Mouse (Mus musculus): ENCODE data around the gene Hcfc1. TPM values are rescaled to one million over a fixed set of nuclear protein-coding genes. Genes with fewer than 3 reads are reported as not detected.

Hcfc1 gene
- polyA plus RNA-seq, 1 experiment from 2014 or later: 81.1 TPM

- POLR2A ChIA-PET: interaction anchor here (1.0 to 1.3 kb wide), 2 partner anchors 10 to 21 kb away, joined by 3 to 4 read pairs; no protein-coding TSS in a partner anchor
- ATAC-seq (no peak), DNase-seq (ENCODE audit: low read depth, low spot score) (no peak)
- peaks cover 2% of the 10 kb centered on the region for H3K27me3 ChIP-seq
- no peak for TF ChIP-seq CTCF (IDR thresholded peaks at IDR 0.05)
- in situ Hi-C loops (cut with MboI; ENCODE audit: low pct_unique_long_range_greater_than_20kb): no loop called here
- CTCF ChIA-PET: interaction anchor here (1.5 to 1.9 kb wide), 2 partner anchors 11 to 17 kb away, joined by 4 to 5 read pairs; partner anchors contain the start of gene Renbp
Observed at GRCm38 (mm10) chrX:73946896-73947295, 19.3 kb downstream of the Hcfc1 start.

DNA sequence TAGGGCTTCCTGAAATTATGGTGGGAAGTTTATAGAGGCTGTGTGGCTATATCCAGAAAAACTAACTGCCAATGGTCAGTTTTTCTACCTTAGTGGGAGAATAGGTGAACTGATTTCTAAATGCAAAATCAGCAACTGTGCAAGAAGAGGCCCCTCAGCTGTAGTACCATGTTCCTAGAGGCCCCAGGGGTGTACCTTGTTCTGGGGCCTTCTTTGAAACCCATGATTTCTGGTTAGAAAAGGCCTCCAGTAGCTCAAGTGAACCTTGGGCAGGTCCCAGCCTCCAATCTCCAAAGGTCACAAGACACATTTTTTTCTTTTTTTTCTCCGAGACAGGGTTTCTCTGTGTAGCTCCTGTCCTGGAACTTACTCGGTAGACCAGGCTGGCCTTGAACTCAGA is 23.9 kb downstream of the Hcfc1 start:
- DNase-seq (ENCODE audit: low read depth, low spot score): no peak
- in situ Hi-C loops (cut with MboI; ENCODE audit: low pct_unique_long_range_greater_than_20kb): no loop called here
- ChIA-PET POLR2A (interaction anchor here (1.1 kb wide), 1 partner anchor 20 kb away, joined by 3 read pairs; no protein-coding TSS in a partner anchor), CTCF (no interaction called here)
- H3K27me3 ChIP-seq: peaks cover 7% of the 10 kb centered on the region
- TF ChIP-seq CTCF (IDR thresholded peaks at IDR 0.05): no peak
- ATAC-seq: no peak

DNA sequence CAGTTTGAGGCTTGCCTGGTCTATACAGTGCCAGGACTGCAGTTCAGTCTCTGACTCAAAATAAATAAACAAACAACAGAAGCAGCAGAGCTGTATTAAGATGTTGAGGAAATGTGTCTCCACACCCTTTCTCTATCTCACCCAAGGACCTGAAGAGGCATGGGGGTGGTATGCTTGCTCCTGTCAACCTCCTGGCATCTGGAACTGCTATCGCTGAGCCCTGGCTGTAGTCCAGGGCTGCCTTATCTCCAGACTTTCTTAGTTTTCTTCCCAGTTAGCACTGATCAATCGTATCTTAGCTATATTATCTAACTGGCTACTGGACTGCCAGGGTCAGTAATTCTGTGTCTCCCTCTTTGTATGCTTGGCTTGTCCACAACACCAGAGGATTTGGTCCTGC is 24.3 kb downstream of the Hcfc1 start:
- TF ChIP-seq CTCF (IDR thresholded peaks at IDR 0.05): no peak
- ATAC-seq (no peak), DNase-seq (ENCODE audit: low read depth, low spot score) (no peak)
- in situ Hi-C loops (cut with MboI; ENCODE audit: low pct_unique_long_range_greater_than_20kb): no loop called here
- CTCF ChIA-PET: no interaction called here
- POLR2A ChIA-PET: no interaction called here
- peaks cover 7% of the 10 kb centered on the region for H3K27me3 ChIP-seq

DNA sequence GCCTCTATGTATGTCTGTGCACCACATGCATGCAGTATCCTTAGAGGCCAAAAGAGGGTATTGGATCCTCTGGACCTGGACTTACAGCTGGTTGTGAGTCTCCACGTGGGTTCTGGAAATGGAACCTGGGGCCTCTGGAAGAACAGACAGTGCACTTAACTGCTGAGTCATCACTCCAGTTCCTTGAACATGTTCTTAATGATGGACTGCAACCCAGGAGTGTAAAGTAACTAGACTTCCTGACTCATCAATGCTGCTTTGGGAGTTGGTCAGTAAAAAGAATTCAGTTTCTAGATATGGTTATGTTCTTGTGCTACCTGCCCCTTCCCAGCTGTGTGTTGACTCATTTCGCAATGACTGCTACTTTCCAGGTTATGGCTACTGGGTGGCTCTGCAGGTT is 34.3 kb downstream of the Hcfc1 start:
- DNase-seq (ENCODE audit: low read depth, low spot score) (no peak), ATAC-seq (no peak)
- peaks cover 12% of the 10 kb centered on the region for H3K27me3 ChIP-seq
- in situ Hi-C loops (cut with MboI; ENCODE audit: low pct_unique_long_range_greater_than_20kb): no loop called here
- ChIA-PET POLR2A (no interaction called here), CTCF (no interaction called here)
- no peak for TF ChIP-seq CTCF (IDR thresholded peaks at IDR 0.05)

DNA sequence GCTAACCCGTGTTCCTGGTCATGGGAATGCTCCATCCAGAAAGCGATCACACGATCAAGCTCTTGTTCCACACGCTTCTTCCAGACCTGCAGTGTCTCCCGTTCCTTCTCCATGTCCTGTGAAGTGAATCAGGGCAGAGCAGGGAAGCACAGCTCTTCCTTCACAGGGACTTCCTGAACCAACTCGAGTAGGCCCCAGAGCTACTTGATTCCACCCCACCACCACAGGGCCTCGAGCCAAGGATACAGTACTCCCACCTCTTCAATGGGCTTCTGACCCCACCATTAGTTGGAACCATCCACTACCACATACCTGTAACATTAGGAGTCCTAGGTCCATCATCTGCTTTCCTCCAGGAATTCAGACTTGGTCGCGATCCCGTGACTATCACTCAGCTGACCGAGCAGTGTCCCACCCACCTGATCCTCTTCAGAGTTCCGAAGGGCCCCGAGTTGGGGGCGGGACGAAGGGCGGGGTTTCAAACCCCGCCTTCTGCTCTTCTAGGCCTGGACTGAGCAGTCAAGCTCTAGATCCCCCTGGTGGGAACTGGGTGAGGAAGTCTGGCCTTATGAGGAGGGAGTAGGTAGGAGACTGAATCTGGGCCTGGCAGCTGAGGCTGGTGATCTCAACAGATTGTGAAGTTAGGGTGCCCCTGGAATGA is 35.6 kb downstream of the Hcfc1 start, which contains the start of gene Renbp:
TSS of gene Renbp (minus strand) at position 449 of the 661 bp plus-strand sequence.
- ATAC-seq: peak; percentile 93
- H3K27me3 ChIP-seq: peaks cover 7% of the 10 kb centered on the region
- TF ChIP-seq CTCF (IDR thresholded peaks at IDR 0.05): no peak
- in situ Hi-C loops (cut with MboI; ENCODE audit: low pct_unique_long_range_greater_than_20kb): no loop called here
- DNase-seq (ENCODE audit: low read depth, low spot score): peak; percentile 49
- ChIA-PET CTCF (interaction anchor here (1.4 to 2.3 kb wide), 2 partner anchors 10 to 17 kb away, joined by 5 read pairs; partner anchors contain the start of genes Arhgap4 and Naa10), POLR2A (no interaction called here)

DNA sequence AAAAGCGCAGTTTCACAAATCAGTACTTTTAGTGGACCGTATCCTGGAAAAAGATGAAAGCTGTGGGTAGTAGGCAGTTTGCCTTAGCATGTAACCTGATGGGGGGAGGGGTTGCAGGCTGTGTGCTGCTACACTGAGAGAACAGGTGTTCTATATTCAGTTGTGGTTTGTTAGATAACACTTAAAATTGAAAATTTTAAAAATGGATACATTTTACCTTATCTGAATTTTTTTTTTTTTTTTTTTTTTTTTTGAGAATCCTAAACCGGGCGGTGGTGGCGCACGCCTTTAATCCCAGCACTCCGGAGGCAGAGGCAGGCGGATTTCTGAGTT is 43.6 kb downstream of the Hcfc1 start:
- ChIA-PET POLR2A (interaction anchor here (1.2 kb wide), 1 partner anchor 20 kb away, joined by 3 read pairs; no protein-coding TSS in a partner anchor), CTCF (no interaction called here)
- in situ Hi-C loops (cut with MboI; ENCODE audit: low pct_unique_long_range_greater_than_20kb): no loop called here
- ATAC-seq (no peak), DNase-seq (ENCODE audit: low read depth, low spot score) (no peak)
- H3K27me3 ChIP-seq: peaks cover 7% of the 10 kb centered on the region
- no peak for TF ChIP-seq CTCF (IDR thresholded peaks at IDR 0.05)

GRCm38 (mm10) chrX:73921823-73922549 is 44.2 kb downstream of the Hcfc1 start, which contains the start of the genes Arhgap4 and Naa10:
Arhgap4 (minus strand) TSS chrX:73921870.
Naa10 (minus strand) TSS chrX:73921944.
- peak; percentile 83 for ATAC-seq
- DNase-seq (ENCODE audit: low read depth, low spot score): no peak
- TF ChIP-seq CTCF (IDR thresholded peaks at IDR 0.05): no peak
- ChIA-PET CTCF (interaction anchor here (2.6 kb wide), 1 partner anchor 8 kb away, joined by 5 read pairs; the partner anchor contains the start of gene Renbp), POLR2A (interaction anchor here (0.8 to 1.2 kb wide), 2 partner anchors 21 to 40 kb away, joined by 3 read pairs; no protein-coding TSS in a partner anchor)
- in situ Hi-C loops (cut with MboI; ENCODE audit: low pct_unique_long_range_greater_than_20kb): no loop called here
- H3K27me3 ChIP-seq: peaks cover 7% of the 10 kb centered on the region

- in situ Hi-C loops (cut with MboI; ENCODE audit: low pct_unique_long_range_greater_than_20kb): no loop called here
- DNase-seq (ENCODE audit: low read depth, low spot score): no peak
- no peak for ATAC-seq
- H3K27me3 ChIP-seq: peaks cover 7% of the 10 kb centered on the region
- POLR2A ChIA-PET: interaction anchor here (0.8 kb wide), 1 partner anchor 40 kb away, joined by 3 read pairs; no protein-coding TSS in a partner anchor
- CTCF ChIA-PET: interaction anchor here (2.6 kb wide), 1 partner anchor 9 kb away, joined by 5 read pairs; the partner anchor contains the start of gene Renbp
- no peak for TF ChIP-seq CTCF (IDR thresholded peaks at IDR 0.05)
Observed at GRCm38 (mm10) chrX:73921285-73921822, 44.8 kb downstream of the Hcfc1 start.

GRCm38 (mm10) chrX:73918631-73919030 is 47.5 kb downstream of the Hcfc1 start:
- CTCF ChIA-PET: no interaction called here
- DNase-seq (ENCODE audit: low read depth, low spot score) (no peak), ATAC-seq (no peak)
- H3K27me3 ChIP-seq: peaks cover 4% of the 10 kb centered on the region
- POLR2A ChIA-PET: no interaction called here
- no peak for TF ChIP-seq CTCF (IDR thresholded peaks at IDR 0.05)
- in situ Hi-C loops (cut with MboI; ENCODE audit: low pct_unique_long_range_greater_than_20kb): no loop called here

DNA sequence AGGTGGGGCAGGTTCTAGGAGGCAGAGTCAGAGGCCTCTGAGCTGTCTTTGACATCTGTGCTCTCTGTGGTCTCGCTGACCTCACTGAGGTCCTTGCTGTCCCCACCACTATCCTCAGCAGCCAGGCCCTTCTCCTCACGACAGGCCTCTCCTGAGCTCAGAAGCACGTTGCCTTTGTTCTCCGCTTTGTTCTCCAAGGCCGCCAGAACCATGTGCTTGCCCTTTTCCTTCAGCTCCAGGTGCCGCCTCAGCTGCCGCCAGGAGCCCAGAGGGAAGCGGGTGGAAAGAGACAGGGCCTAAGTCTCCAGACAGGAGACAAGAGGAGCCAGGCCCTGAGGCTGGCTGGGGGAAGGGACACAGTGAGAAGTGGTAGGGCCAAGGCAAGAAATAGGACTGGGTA is 49.2 kb downstream of the Hcfc1 start:
- DNase-seq (ENCODE audit: low read depth, low spot score) (no peak), ATAC-seq (no peak)
- TF ChIP-seq CTCF (IDR thresholded peaks at IDR 0.05): no peak
- ChIA-PET POLR2A (no interaction called here), CTCF (no interaction called here)
- in situ Hi-C loops (cut with MboI; ENCODE audit: low pct_unique_long_range_greater_than_20kb): no loop called here
- no peaks in the 10 kb centered on the region for H3K27me3 ChIP-seq
